Mouse (Mus musculus): ENCODE measurements at regions not wholly inside any gene's neighbourhood (a gene's known extent, or its start where the extent isn't known, plus 50 kb on each side); places are given as distances from the start of the nearest gene placed in this dataset.

- TF ChIP-seq CTCF (conservative IDR thresholded peaks at IDR 0.05; ENCODE audit: low read length) (no peak), NANOG (IDR thresholded peaks at IDR 0.05; ENCODE audit: borderline replicate concordance, low read length) (no peak)
Measured at GRCm38 (mm10) chr7:124939357-124939756, 505.1 kb upstream of the Kdm8 start.
